8 mouse cellular contexts compared by ENCODE assay signal in genomic region chr3:107188226-107188899, GRCm38 (mm10). TPM values are rescaled to one million over a fixed set of nuclear protein-coding genes. Genes with fewer than 3 reads are reported as not detected.
DNase-seq lines count a peak whose midpoint lies in the region; ATAC-seq and TF ChIP-seq lines count a peak whose summit lies in the region.

No protein-coding gene starts in this region.

- H3K4me2 ChIP-seq in midbrain, embryonic 15.5 days = no peak overlapping the region

- H3K36me3 ChIP-seq in ES-Bruce4 (ENCODE audit: control insufficient read depth, insufficient read depth, low read length, poor library complexity, severe bottlenecking) = no peaks in the 10 kb centered on the region
- H3K36me3 ChIP-seq in midbrain, embryonic 15.5 days (replicated peaks) = no peaks in the 10 kb centered on the region
- H3K36me3 ChIP-seq in testis, adult 2 months (ENCODE audit: control insufficient read depth, insufficient read depth, low read length) = no peaks in the 10 kb centered on the region

- H3K27me3 ChIP-seq in ES-Bruce4 (ENCODE audit: control insufficient read depth, insufficient read depth, low read length, poor library complexity, severe bottlenecking) = no peaks in the 10 kb centered on the region; the same call in 1 of the 2 replicates
- no peaks in the 10 kb centered on the region for H3K27me3 ChIP-seq in midbrain, embryonic 15.5 days (replicated peaks)
- no peaks in the 10 kb centered on the region for H3K27me3 ChIP-seq in testis, adult 2 months (ENCODE audit: control insufficient read depth, insufficient read depth, low read length)

- intact Hi-C loops in heart, postnatal 36 days (cut with DNase I) = loop anchor here (1.0 to 5.0 kb wide), 2 partner anchors 94 to 286 kb away; no protein-coding TSS in a partner anchor

- ATAC-seq in midbrain, embryonic 15.5 days (replicated peaks) = peak; percentile 90

- no peak overlapping the region for H3K9ac ChIP-seq in ES-Bruce4 (ENCODE audit: low read depth, poor library complexity, severe bottlenecking)
- H3K9ac ChIP-seq in midbrain, embryonic 15.5 days = no peak overlapping the region

- H3K9me3 ChIP-seq in ES-Bruce4 (replicated peaks; ENCODE audit: control insufficient read depth, insufficient read depth, low read length, poor library complexity, severe bottlenecking) = no peaks in the 10 kb centered on the region
- no peaks in the 10 kb centered on the region for H3K9me3 ChIP-seq in midbrain, embryonic 15.5 days

- WGBS in midbrain, embryonic 15.5 days = 33% methylated on average over 6 of the region's 6 CpGs

- H3K27ac ChIP-seq in ES-Bruce4 (ENCODE audit: insufficient read depth, low read length) = no peak overlapping the region
- no peak overlapping the region for H3K27ac ChIP-seq in midbrain, embryonic 15.5 days
- no peak overlapping the region for H3K27ac ChIP-seq in testis, adult 2 months (ENCODE audit: control insufficient read depth, insufficient read depth, low read depth, low read length)

- DNase-seq in 3T3-L1 (ENCODE audit: low read depth, low spot score) = peak; percentile 46
- peak; percentile 77 to 80 for DNase-seq in cerebellum, postnatal 36 days
- DNase-seq in heart, postnatal 36 days = peak; percentile 25 to 28
- DNase-seq in left cerebral cortex, adult 11 months (ENCODE audit: low spot score) = peak; percentile 65
- DNase-seq in spleen, postnatal 14 days (ENCODE audit: low spot score in 2 of 2) = no peak

- TF ChIP-seq POLR2A in ES-Bruce4 (IDR thresholded peaks at IDR 0.05; ENCODE audit: insufficient read depth, low read length) = no peak
- TF ChIP-seq POLR2A in testis, adult 2 months (IDR thresholded peaks at IDR 0.05; ENCODE audit: control insufficient read depth, low read depth, low read length) = no peak

- TF ChIP-seq CTCF in ES-Bruce4 (IDR thresholded peaks at IDR 0.05; ENCODE audit: low read depth, low read length) = peak; percentile 67
- TF ChIP-seq CTCF in testis, adult 2 months (IDR thresholded peaks at IDR 0.05; ENCODE audit: control insufficient read depth, insufficient read depth, insufficient replicate concordance, low read depth, low read length) = peak; percentile 49; the same call in 1 of the 2 replicates

- H3K4me1 ChIP-seq in ES-Bruce4 (ENCODE audit: control insufficient read depth, insufficient read depth, low read length) = no peaks in the 10 kb centered on the region
- H3K4me1 ChIP-seq in midbrain, embryonic 15.5 days = no peaks in the 10 kb centered on the region; the same call in 1 of the 2 replicates
- peaks cover 2% of the 10 kb centered on the region; the same call in 1 of the 2 replicates for H3K4me1 ChIP-seq in testis, adult 2 months (ENCODE audit: control insufficient read depth, insufficient read depth, low read length)

- H3K4me3 ChIP-seq in ES-Bruce4 (ENCODE audit: low read depth, low read length) = no peak overlapping the region
- no peak overlapping the region for H3K4me3 ChIP-seq in midbrain, embryonic 15.5 days
- no peak overlapping the region for H3K4me3 ChIP-seq in testis, adult 2 months (ENCODE audit: control insufficient read depth, low read depth, low read length)

- no peak for TF ChIP-seq EP300 in ES-Bruce4 (IDR thresholded peaks at IDR 0.05; ENCODE audit: insufficient read depth, low read depth, low read length)

RNA-seq across cellular contexts. Expression of gene Kcna10, which starts 5.5 kb away (rescaled TPM):
- polyA plus RNA-seq in ES-Bruce4 (2011; ENCODE audit: insufficient read depth, insufficient read length, low read depth, missing spikeins) = not detected in 2 replicates
- not detected for total RNA-seq in heart, postnatal 36 days (2021)
- not detected in 2 replicates for polyA plus RNA-seq in midbrain, embryonic 15.5 days (2015; fragmentation: Nextera tagmentation; extraction: Ambion mirVana)
- polyA plus RNA-seq in testis, adult 2 months (2012; rRNA removed) = 0.05 and 0.09 TPM in 2 replicates

RNA-seq across cellular contexts. Expression of gene Cym, which starts 33.2 kb away (rescaled TPM):
- not detected in 2 replicates for polyA plus RNA-seq in ES-Bruce4 (2011; ENCODE audit: insufficient read depth, insufficient read length, low read depth, missing spikeins)
- not detected for total RNA-seq in heart, postnatal 36 days (2021)
- 0.27 TPM in 1 of 2 replicates, not detected in the other for polyA plus RNA-seq in midbrain, embryonic 15.5 days (2015; fragmentation: Nextera tagmentation; extraction: Ambion mirVana)
- polyA plus RNA-seq in testis, adult 2 months (2012; rRNA removed) = not detected in 2 replicates

RNA-seq across cellular contexts. Expression of gene A630076J17Rik, which starts 42.1 kb away (rescaled TPM):
- not detected in 2 replicates for polyA plus RNA-seq in ES-Bruce4 (2011; ENCODE audit: insufficient read depth, insufficient read length, low read depth, missing spikeins)
- total RNA-seq in heart, postnatal 36 days (2021) = not detected
- not detected in 2 replicates for polyA plus RNA-seq in midbrain, embryonic 15.5 days (2015; fragmentation: Nextera tagmentation; extraction: Ambion mirVana)
- polyA plus RNA-seq in testis, adult 2 months (2012; rRNA removed) = not detected in 2 replicates

RNA-seq across cellular contexts. Expression of gene Prok1, which starts 51.1 kb away (rescaled TPM):
- polyA plus RNA-seq in ES-Bruce4 (2011; ENCODE audit: insufficient read depth, insufficient read length, low read depth, missing spikeins) = not detected in 2 replicates
- not detected for total RNA-seq in heart, postnatal 36 days (2021)
- polyA plus RNA-seq in midbrain, embryonic 15.5 days (2015; fragmentation: Nextera tagmentation; extraction: Ambion mirVana) = 0.08 and 0.10 TPM in 2 replicates
- not detected in 2 replicates for polyA plus RNA-seq in testis, adult 2 months (2012; rRNA removed)

Comparison
In these comparisons a context has a peak if more than half of its experiments do, and no peak if none do; other contexts are left out.
1. DNase-seq: peak in 3T3-L1 (single experiment), cerebellum, postnatal 36 days (2 of 2), heart, postnatal 36 days (2 of 2) and left cerebral cortex, adult 11 months (single experiment); none in spleen, postnatal 14 days (0 of 2).